Mouse (Mus musculus) stomach, embryonic 16.5 days (tissue): Measurements from ENCODE around the gene Cobl. TPM values are rescaled to one million over a fixed set of nuclear protein-coding genes. Genes with fewer than 3 reads are reported as not detected.

Experiments
- ATAC-seq: fragments of 200-750 bp; cut with Nextera tagmentation; 2 replicates; pipeline ENCODE4 v1.8.0; 2017; ENCODE audit warnings: moderate number of reproducible peaks, moderate TSS enrichment; ENCODE audit not compliant: insufficient read depth, low FRiP score
- H3K27ac ChIP-seq: fragments of 300-500 bp; sonication (generic); 2 replicates; pipeline ENCODE4 v1.5.1; 2014; ENCODE audit warnings: low read length
- H3K27me3 ChIP-seq: fragments of 300-500 bp; sonication (generic); 2 replicates; pipeline ENCODE4 v1.6.1; 2014; ENCODE audit warnings: low read length, control low read depth, mixed read lengths; ENCODE audit not compliant: control insufficient read depth, insufficient read depth
- H3K36me3 ChIP-seq: fragments of 300-500 bp; sonication (generic); 2 replicates; pipeline ENCODE4 v1.6.1; 2014; ENCODE audit warnings: low read length; ENCODE audit not compliant: control insufficient read depth, insufficient read depth
- H3K4me1 ChIP-seq: fragments of 300-500 bp; sonication (generic); 2 replicates; pipeline ENCODE4 v1.6.1; 2014; ENCODE audit warnings: low read length, control low read depth, mixed read lengths; ENCODE audit not compliant: control insufficient read depth, insufficient read depth
- H3K4me2 ChIP-seq: fragments of 300-500 bp; sonication (generic); 2 replicates; pipeline ENCODE4 v1.6.1; 2014; ENCODE audit warnings: low read depth, low read length, mixed read lengths
- H3K4me3 ChIP-seq: fragments of 300-500 bp; sonication (generic); replicated peaks from 2 replicates; pipeline ENCODE4 v1.5.1; 2014; ENCODE audit warnings: mild to moderate bottlenecking, low read length
- H3K9ac ChIP-seq: fragments of 300-500 bp; sonication (generic); 2 replicates; pipeline ENCODE4 v1.6.1; 2014; ENCODE audit warnings: low read length
- H3K9me3 ChIP-seq: fragments of 300-500 bp; sonication (generic); replicated peaks from 2 replicates; pipeline ENCODE4 v1.6.1; 2016; ENCODE audit warnings: low read length, control low read depth; ENCODE audit not compliant: control insufficient read depth
- WGBS: fragments of 180-500 bp; shearing (Covaris S2); extraction: QIAGEN DNeasy Blood & Tissue Kit; methylation state at CpG from one replicate; pipeline ENCODE4 v1.1.7; 2014; 5-methylcytosine and 5-hydroxymethylcytosine counted together
- polyA plus RNA-seq: library from polyadenylated mRNA; unstranded; fragments of >200 nt; fragmentation: Nextera tagmentation; extraction: Ambion mirVana; gene quantifications from 2 replicates; pipeline ENCODE4 v1.2.1, GENCODE M21; 2015

Gene Cobl
- polyA plus RNA-seq, 1 experiment from 2014 or later: 15.4 TPM

GRCm38 (mm10) chr11:12193369-12193768 is 271.4 kb downstream of the Cobl start:
- no peak for ATAC-seq
- H3K9ac ChIP-seq: no peak overlapping the region
- no peak overlapping the region for H3K4me2 ChIP-seq
- no peaks in the 10 kb centered on the region for H3K36me3 ChIP-seq
- 63% methylated on average over 4 of the region's 4 CpGs for WGBS
- no peaks in the 10 kb centered on the region for H3K4me1 ChIP-seq
- H3K9me3 ChIP-seq: no peaks in the 10 kb centered on the region
- H3K27ac ChIP-seq: no peak overlapping the region
- no peak overlapping the region for H3K4me3 ChIP-seq
- no peaks in the 10 kb centered on the region for H3K27me3 ChIP-seq

- H3K4me3 ChIP-seq: no peak overlapping the region
- H3K9ac ChIP-seq: no peak overlapping the region
- no peaks in the 10 kb centered on the region for H3K9me3 ChIP-seq
- ATAC-seq: no peak
- H3K27me3 ChIP-seq: no peaks in the 10 kb centered on the region
- H3K36me3 ChIP-seq: no peaks in the 10 kb centered on the region
- 81% methylated on average over 2 of the region's 2 CpGs for WGBS
- H3K4me2 ChIP-seq: no peak overlapping the region
- no peaks in the 10 kb centered on the region for H3K4me1 ChIP-seq
- H3K27ac ChIP-seq: no peak overlapping the region
Observed at GRCm38 (mm10) chr11:12191386-12191785, 273.4 kb downstream of the Cobl start.

- ATAC-seq: no peak
Observed at GRCm38 (mm10) chr11:12190417-12190816, 274.3 kb downstream of the Cobl start.

More at GRCm38 (mm10) chr11:12190417-12190816, 274.3 kb downstream of the Cobl start:
- Histone ChIP-seq H3K4me3 (no peak overlapping the region), H3K4me1 (no peaks in the 10 kb centered on the region), H3K9me3 (no peaks in the 10 kb centered on the region), H3K4me2 (no peak overlapping the region), H3K9ac (no peak overlapping the region), H3K36me3 (no peaks in the 10 kb centered on the region), H3K27ac (no peak overlapping the region), H3K27me3 (no peaks in the 10 kb centered on the region)
- 38% methylated on average over 1 of the region's 1 CpGs for WGBS
